Mouse (Mus musculus) WW6 (cell line): ENCODE data around the gene Diaph3.

Source experiments
- DNase-seq: peaks from one replicate; pipeline ENCODE4 v3.0.0-alpha.2; 2013; ENCODE audit warnings: low read depth, low spot score

The Diaph3 gene

DNA sequence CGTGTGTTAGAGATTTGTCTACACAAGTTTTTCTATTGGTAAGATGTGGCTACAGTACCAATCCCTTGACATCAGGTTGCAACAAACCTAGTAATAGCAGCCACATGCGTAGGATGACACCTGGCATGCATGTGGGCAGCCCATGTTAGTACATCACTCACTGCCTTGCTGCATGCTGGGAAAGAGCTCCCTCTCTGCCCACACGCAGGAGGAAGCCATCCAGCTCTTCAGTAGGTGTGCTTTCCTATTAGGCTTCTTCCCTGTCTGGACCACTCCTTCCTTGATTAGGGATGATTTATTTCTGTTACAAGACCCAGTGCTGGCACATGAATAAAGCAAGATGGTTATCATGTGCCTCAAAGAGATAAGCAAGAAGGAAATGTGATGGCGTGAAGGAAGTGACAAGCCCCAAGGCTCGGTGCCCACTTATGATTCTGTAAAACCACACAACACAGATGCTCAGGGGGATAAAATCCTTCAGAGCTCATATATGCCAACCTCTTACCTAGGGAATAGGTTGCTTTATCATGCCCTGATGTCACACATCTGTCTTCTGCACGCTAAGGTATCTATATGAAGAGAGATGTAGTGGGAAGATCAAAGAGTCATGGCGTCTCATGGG lies 494.4 kb downstream of the Diaph3 start:
- DNase-seq = no peak

- no peak for DNase-seq
Measured at GRCm38 (mm10) chr14:86642831-86643241, 498.2 kb downstream of the Diaph3 start.

DNA sequence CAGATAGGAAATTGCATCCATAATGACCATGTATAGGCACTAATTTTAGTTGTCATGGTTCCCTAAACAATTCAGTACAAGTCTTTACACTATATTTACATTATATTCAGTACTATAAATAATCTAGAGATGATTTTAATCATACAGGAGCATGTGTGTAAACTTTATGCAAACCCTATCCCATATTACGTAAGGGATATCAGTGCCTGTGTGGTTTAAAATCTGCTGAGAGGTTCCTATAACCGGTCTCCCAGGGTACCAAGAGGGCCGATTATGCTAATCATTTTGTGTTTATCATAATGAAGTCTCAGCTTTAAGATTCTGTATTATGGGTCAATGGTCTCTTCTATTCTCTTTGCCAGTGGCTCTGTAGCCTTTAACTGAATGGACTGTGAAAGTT lies 499.2 kb downstream of the Diaph3 start:
- no peak for DNase-seq

DNA sequence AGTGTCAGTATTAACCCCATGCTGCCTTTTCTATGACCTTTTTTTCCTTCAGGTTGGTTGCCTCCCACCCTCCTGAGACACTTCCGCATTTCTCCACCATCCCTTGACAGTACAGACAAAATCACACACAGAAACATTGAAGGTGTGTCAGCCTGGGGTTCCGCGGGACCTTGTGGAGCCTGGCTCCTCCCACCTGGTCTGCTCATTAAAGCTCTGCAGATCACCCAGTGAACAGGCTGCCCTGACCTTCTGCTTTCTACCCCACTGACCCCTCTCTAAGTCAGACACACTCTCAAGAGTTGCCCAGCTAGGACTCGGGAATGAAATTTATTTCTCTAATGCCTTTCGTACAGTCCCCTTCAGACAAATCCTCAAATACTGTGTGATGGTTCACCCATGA lies 500.9 kb downstream of the Diaph3 start:
- DNase-seq = no peak

DNA sequence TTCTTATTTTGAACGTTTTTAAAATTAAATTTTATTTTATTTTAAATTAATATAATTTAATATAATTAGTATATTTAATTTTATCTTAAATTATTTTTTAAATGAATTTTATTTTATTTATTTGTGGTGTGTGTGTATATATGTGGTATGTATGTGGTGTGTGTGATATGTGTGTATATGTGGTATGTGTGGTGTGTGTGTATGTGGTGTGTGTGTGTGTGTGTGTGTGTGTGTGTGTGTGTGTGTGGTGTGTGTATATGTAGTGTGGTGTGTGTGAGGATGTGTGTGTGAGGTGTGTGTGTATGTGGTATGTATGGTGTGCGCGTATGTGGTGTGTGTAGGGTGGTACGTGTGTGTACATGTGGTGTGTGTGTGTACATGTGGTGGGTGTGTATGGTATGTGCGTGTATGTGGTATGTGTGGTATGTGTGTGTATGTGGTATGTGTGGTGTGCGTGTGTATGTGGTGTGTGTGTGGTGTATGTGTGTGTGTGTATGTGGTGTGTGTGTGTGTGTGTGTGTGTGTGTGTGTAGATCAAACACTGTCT lies 505.4 kb downstream of the Diaph3 start:
- no peak for DNase-seq

GRCm38 (mm10) chr14:86635052-86635451 lies 506.0 kb downstream of the Diaph3 start:
- no peak for DNase-seq

DNA sequence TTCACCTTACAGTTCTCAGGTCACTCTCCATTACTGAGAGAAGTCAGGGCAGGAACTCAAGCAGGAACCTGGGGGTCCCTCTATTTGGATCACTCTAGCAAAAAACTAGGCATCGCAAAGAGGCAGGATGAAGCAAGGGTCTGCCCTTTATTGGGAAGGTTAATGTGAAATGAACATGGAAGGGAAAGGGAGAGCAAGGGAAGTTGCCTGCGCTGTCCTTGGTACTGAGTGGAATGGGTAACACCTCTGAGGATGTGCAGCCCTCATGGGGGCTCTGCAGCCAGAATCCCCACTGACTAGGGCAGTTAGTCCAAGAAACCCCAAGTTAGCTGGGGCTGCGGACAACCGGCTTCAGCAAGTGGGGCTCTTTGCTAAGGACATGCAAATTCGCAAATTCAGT lies 507.2 kb downstream of the Diaph3 start:
- DNase-seq = no peak

DNA sequence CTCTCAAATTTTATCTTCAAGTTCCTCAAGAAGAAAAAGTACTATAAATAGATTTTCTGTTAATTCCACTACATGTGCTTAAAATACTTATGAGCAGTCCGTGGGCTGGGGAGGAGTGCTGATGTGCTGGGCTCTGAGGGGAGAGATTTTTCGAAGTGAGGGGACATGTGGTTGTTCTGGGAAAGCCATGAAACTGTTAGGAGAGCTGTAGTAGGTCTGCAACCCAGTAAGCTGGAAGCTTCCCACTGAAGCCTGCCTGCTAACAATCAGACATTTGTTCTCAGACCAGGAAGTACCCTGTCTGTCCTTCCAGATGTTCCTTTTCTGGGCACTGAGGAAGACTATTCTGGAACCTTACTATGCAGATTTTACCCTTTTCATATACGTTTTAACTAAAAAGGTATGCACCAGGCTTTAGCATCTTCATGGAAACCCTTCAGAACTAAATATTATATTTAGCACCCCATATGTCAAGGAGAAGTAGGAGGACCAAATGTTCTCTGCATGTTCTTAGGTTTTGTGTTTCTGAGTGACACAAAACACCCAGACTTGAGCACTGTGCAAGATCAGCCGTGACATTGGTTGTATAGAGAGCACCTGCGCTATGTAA lies 516.1 kb downstream of the Diaph3 start:
- DNase-seq = no peak

DNA sequence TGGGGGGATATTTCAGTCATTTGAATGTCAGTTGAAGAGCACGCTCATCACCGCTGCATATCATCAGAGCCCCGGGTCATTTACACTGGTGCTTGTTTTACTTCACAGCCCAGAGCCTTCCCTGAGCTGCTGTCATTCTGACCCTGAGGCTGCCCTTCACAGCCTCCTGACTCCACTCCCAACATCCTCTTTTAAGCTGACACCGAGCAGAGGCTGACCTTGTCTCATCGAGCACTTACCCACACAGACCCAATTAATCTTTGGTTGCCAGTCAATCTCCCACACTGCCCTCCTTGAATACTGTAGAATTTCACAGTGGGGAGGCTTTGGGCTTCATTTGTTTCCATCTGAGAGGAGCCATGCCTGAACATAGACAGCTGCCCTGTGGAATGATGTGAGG lies 521.4 kb downstream of the Diaph3 start:
- no peak for DNase-seq
